Mouse (Mus musculus) cerebellum, postnatal 25 days (tissue): ENCODE measurements around the gene Ints5.
"Not testable (repeated sequence)": the region's sequence is repeated elsewhere in the genome, so short reads cannot be mapped to it uniquely, and the experiment has no call there.

Source experiments
- DNase-seq, 2 experiments: peaks; one replicate each; pipeline ENCODE4 v3.0.0; 2021; ENCODE audit warnings: mixed read lengths in 2 of 2

Gene Ints5

DNA sequence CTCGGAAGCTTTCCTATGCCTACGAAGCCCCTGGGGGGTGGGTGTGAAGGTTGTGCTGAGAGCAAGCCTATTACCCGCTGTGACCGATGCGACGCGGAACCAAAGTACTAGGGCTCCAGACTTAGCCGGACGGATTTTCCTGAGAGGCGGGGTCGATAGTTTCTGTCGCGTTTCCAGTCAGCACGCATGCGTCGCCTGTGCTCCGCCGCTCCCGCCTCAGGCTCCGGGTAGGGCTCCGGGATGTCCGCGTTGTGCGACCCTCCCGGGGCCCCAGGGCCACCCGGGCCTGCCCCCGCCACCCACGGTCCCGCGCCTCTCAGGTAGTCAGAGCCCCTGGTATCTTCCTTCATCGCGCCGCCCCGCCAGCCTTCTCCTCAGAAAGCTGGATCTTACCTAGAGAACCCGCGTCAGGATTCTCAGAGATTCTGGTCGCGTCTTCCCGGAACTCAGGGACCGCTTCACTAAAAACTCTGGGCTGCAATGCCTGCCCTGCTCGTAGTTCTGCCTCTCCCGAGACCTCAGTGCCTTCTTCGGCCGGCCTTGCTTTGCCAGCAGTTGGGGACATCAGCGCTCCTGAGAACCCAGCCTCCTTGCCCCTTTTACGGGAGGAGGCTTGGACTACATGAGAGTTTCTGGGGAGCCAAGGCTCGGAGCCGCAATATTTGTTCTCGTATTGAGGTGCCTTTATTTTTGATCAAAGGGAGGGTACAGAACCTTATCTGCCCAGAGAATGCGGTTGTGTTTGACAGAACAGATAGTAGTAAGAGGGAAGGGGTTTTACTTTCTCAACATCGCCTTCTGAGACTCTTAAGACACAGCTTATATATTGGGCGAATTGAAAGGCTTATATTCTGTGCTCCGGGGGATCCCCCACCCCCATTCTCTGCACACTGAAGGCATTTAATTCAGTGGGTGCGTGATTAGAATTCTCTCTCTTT, at the start of gene Ints5:
Gene Ints5, plus strand, starts transcription at position 177 of the 938 bp plus-strand sequence.
- peak; percentile 90 to 91 for DNase-seq

DNA sequence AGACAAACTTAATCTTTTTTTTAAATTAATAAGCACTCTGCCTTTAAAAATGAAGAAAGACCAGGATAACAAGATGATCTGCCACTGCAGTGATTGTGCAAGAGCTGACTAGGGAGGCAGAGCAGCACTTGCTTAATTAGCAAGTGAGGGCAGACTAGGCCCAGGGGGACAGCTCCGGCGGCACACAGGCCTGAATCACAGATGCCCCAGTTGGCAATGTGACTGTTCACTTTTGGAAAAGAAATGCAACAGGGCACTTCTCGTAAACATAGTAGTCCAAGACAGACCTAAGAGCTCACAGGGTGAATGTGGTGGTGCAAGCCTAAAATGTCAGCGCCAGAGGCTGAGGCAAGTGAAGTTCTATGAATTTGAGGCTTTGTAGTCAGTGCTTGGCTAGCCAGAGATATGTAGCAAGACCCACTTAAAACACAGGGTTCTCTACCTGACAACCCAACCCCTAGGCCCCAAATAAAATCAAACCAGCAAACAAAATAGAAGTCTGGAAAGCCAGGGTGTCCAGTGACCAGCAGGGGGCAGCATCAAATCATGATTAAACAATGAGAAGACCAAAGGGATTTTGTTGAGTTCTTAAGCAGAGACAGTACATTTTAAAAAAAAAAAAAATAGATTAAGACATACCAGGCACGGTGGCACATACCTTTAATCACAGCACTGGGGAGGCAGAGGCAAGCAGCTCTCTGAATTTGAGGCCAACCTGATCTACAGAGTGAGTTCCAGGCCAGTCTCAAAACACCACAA, 48.3 kb upstream of the Ints5 start:
- DNase-seq, result peak; percentile 76 to 88

DNA sequence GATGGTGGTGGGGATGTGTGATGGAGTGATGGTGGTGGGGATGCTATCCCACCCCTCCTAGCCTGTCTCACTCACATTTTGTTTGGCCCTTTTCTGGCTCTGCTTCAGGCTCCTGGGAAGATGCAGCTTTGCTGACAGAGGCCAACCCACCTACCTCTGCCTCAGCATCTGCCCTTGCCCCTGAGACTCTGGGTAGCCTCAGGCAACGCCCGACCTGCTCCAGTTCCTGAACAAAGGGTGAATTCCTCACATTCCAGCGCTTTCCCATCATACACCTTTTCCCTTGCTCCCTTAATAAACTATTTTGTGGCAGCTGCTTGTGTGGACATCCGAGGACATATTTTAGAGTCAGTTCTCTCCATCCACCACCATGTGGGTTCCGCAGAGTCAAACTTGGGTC, 44.4 kb upstream of the Ints5 start:
- no peak for DNase-seq

DNA sequence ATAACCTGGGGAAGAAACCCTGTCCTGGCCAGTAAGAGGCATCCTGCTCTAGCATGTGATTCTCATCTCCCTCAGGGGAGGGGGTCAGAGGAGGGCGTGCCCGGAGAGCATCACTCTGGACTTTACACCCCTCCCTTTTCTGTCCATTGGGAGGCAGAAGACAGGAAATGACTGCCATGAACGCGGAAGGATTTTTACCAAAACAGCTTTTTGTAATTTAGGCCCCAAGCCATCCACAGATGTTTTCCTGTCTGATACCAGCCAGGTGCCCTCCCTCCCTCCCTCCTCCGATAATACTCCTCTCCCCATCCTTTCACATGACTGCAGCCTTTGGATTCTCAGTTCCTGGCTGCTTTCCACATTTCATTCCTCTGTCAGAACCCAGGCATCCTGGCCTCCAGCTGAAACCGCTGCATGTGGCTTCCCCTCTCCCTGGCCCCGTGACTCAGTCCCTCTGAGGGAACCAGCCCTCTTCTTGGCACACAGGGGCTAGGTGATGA, 42.4 kb upstream of the Ints5 start, which contains the start of gene Lrrn4cl:
Gene Lrrn4cl, plus strand, starts transcription at position 367 of the 500 bp plus-strand sequence.
- DNase-seq, result no peak

DNA sequence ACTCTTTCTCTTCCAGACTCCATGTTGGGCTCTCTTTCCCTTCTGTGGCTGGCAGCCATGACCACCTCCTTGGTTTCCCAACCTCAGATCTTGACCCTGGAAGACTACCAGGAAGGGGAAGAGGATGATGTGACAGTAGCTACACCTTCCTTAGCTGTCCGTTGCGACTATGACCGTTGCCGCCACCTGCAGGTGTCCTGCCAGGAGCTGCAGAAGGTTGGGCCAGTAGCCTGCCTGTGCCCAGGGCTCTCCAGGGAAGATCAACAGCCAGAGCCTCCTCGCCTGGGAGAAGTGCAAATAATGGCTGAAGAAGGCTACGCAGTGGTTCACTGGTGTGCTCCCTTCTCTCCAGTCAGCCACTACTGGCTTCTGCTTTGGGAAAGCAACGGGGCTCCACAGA, 41.2 kb upstream of the Ints5 start:
- no peak for DNase-seq

DNA sequence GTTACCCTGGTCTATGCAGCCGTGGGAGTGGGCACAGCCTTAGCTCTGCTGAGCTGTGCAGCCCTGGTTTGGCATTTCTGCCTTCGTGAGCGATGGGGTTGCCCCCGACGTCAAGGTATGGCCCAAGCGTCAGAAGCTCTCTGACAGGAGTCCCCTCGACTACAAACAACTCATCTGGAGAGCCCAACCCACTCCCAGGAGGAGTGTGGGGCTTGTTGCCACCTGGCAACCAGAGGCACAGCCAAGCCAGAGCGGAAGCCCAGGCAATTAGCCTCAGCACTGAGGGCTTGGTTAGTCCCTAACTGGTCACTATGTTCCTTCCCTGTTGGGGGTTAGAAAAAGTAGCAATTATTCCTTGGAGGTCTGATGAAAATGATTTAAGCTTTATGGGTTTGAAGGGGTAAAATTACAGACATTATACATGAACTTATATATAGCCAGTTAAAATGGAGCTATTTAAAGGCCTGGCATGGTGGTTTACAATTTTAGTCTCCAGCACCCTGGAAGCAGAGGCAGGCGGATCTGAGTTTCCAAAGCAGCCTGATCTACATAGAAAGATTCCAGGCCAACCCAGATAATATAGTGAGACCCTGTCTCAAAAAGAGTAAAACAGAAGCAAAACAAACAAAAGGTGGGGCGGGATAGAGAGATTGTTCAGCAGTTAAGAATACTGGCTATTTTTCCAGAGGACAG, 40.4 kb upstream of the Ints5 start:
- no peak for DNase-seq

DNA sequence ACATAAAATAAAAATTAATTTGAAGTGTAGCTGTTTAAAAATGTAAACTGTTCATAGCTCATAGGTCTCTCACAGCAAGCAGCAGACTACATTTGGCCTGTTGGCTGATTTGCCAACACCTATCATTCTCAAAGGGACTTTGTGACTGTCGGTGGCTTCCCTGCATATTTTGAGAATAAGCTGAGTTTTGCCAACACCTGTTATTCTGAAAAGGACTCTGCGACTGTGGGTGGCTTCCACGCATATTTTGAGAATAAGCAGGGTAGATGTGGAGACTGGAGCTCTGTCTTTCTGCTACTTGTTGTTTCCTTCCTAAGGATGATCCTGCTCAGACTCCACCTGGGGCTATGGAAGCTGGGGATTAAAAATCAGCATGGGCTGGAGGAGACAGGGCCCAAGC, 39.7 kb upstream of the Ints5 start:
- no peak for DNase-seq

DNA sequence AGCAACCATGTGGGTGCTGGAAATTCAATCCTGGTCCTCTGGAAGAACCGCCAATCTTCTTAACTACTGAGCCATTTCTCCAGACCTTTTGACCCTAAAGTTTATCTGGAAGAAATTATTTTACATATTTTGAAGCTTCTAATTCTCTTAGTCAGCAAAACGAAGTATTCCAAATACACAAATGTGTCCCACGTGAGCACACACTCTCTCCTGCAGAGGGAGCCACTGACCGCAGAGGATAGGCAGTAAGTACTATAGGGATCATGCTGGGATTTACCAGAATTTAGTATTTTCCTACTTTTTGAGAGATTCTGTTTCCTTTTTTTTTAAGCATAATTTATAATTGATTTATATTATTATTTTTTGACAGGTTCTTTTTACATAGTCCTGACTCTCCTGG, 35.1 kb upstream of the Ints5 start:
- peak in 1 of 2 experiments; percentile 67 for DNase-seq

DNA sequence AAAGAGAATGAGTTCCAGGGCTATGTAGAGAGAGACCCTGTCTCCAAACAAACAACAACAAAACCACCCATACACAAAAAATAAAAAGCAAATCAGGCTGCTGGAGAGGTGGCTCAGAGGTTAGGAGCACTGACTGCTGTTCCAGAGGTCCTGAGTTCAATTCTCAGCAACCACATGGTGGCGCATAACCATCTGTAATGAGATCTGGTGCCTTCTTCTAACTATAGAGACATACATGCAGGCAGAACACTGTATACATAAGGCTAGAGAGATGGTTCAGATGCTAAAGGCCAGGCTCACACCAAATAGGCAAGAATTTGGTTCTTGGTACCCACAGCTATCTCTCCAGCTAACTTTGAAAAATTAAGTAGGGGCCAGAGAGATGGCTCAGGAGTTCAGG, 33.8 kb upstream of the Ints5 start:
- peak in 1 of 2 experiments; percentile 56 for DNase-seq

DNA sequence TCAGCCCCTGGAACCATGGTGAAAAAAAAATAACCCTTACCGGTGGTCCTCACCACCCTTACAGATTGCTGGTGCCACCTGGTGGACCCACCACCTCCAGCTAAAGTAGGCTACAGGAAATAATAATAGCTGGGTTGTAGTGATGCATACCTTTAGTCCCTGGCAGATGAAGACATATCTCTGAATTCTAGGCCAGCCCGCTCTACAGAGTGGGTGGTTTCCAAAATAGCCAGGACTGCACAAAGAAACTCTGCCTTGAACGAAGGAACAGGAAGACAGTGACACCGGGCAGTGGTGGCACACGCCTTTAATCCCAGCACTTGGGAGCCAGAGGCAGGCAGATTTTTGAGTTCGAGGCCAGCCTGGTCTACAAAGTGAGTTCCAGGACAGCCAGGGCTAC, 28.5 kb upstream of the Ints5 start:
- no peak for DNase-seq

DNA sequence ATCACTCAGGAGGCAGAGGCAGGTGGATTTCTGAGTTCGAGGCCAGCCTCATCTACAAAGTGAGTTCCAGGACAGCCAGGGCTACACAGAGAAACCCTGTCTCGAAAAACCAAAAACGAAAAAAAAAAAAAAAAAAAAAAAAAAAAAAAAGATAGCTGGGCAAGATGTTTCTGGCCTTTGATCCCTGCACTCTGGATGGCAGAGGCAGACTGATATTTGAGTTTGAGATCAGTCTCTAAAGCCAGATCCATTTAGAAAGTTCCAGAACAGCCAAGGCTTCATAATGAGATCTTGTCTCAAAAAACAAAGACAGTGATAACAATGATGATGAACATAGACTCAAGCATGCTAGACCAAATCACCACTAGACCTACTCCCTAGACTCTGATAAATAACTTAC, 22.4 kb upstream of the Ints5 start:
- DNase-seq, result not testable (repeated sequence)

DNA sequence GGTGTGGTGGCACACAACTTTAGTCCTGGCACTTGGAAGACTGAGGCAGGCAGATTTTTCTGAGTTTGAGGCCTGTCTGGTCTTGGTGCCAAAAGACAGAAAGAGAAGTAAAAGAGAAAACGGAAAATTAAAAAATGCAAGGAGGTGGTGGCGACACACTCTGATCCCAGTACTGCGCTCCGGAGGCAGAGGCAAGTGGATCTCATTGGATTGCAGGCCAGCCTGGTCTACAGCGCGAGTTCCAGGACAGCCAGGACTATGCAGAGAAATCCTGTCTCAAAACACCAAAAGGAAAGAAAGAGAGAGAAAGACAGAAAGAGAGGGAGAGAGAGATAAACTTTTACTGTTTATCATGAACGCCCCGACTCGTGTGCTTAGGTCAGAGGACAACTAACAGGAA, 22.0 kb upstream of the Ints5 start:
- no peak for DNase-seq

DNA sequence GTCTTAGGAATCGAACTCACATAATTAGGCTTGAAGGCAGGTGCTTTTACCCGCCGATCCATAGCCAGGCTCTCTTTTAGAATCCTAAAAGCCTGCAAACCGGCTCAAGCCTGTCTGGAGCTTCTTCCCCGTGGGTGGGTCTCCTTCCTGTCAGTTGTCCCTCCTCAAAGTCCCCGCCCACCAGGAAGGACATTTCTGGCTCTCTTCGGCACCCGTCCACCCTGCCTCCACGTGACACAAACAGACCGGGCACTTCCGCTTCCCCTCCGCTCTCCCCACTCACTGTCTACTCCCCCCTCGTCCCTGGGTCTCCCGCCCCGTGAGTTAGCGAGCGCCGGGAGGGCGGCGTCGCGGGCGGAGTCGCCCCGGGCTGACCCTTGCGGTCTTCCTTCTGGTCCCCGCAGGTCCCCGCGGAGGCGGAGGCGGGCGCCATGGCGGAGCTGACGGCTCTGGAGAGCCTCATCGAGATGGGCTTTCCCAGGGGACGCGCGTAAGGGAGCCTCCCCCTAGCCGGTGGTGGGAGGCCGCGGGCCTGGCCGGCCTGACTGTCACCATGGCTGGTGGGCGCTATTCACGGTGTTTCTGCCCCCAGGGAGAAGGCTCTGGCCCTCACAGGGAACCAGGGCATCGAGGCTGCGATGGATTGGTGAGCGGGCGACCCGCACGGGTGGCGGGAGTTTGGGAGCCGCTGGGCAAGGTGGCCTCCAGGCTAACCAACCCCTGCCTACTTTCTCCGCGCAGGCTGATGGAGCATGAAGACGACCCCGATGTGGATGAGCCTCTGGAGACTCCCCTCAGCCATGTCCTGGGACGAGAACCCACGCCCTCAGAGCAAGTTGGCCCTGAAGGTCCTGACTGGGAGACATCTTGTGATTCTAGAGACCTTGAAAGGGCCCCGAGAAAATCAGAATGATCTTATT, 21.3 kb upstream of the Ints5 start, which contains the start of gene Ubxn1:
Gene Ubxn1, plus strand, starts transcription at position 230 of the 920 bp plus-strand sequence.
- DNase-seq, result peak; percentile 98 to 99

DNA sequence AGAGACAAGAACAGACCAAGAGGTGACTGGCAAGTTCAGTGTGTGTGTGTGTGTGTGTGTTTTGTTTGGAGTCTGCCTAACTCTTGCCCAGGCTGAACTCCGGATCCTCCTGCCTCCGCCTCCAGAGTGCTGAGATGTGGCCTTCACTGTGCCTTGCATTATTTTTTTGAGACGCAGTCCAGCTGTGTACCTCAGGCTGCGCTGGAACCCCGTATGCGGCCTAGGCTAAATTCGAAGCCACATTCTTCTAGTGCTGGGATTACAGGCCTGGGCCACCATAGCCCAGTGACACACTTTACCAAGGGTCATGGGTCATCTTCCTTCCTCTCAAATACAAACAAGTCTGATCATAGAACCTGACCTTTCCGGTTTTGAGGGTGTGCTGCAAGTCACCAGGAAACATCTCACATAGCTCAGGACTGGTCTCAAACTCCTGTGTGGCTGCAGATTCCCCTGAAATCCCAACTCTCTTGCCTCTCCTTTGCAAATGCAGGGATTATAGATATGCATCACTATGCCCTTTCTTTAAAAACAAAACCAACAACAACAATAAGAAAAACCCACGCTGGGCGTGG, 20.5 kb upstream of the Ints5 start:
- no peak for DNase-seq

DNA sequence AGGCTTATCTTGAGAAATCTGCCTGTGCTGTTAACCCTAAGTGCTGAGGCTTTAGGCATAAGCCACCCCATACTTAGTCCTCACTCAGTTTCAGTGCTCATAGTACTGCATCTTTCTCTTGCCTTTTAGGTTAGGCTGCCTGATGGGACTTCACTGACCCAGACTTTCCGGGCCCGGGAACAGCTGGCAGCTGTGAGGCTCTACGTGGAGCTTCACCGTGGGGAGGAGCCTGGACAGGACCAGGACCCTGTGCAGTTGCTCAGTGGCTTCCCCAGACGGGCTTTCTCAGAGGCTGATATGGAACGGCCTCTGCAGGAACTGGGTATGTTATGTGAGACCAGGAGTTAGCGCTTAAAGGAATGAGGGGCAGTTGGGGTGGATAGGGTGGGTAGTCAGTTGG, 17.8 kb upstream of the Ints5 start:
- DNase-seq, result no peak

DNA sequence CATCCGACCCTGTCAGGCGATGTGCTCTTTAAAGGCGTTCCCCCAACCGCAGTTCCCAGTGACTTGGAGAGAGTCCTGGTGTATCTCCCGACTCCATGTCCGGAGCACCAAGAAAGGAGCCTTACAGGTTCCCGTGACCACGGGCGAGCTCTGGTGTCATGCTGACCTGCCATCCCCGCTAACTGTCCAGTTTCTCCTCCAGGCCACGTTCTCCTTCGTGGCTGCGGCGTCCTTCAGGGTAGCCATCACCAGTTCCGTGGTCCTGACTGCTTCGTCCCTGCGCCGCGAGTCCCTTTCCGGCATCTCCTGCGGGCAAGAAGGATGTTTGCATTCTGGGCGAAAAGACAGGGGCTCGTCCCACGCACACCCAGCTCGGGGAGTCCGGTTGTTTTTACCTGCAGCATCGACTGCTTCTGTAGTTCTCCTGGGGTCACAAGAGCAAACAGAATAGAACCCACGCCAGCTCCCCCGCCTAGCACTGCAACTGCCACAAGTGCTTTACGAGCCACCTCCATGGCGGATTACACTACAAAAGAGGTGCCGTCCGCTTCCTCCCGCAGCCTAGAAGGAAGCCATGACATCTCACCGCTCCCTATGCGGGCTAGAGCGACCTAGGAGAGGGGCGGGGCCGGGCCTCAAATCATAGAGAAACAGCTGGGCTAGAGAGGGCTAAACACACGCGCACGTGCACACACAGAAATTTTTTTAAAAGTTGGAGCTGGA, 12.3 kb upstream of the Ints5 start, which contains the start of gene Uqcc3:
Gene Uqcc3, minus strand, starts transcription at position 613 of the 723 bp plus-strand sequence.
- peak; percentile 89 to 92 for DNase-seq

DNA sequence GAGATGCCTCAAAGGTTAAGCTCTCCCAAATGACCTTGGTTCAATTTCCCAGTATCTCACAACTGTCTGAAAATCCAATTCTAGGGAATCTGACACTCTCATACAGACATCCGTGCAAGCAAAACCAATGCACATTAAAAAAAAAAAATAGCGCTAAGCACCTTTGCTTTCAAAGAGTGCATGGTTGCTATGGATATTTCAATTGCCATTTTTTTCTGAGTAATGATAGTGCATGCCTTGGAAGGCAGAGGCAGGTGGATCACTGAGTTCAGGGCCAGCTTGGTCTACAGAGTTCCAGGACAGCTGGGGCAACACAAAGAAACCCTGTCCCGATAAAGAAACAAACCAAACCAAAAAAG, 11.8 kb upstream of the Ints5 start:
- DNase-seq, result no peak

DNA sequence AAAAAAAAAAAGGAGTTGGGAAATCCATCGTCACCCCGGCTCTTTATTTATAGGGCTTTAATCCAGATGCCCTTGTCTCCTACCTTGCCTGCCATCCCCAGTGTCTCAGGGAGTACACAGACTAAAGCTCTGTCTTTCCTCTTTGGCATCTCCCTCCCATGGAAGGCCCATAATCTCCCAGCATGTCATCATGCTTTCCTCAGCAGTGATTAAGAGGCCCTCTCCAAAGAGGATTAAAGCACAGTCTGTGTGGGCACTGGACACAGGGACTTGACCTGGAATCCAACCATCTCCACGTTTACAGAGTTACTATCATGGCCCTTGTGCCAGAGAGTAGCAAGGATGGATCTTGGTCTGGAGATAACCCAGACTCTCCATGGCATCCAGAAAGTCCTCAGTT, 9.2 kb upstream of the Ints5 start, which contains the start of the genes Lbhd1 and Gm49403:
Gene Lbhd1, plus strand, starts transcription at position 117 of the 400 bp plus-strand sequence.
Gene Gm49403, plus strand, starts transcription at position 315 of the 400 bp plus-strand sequence.
- no peak for DNase-seq

DNA sequence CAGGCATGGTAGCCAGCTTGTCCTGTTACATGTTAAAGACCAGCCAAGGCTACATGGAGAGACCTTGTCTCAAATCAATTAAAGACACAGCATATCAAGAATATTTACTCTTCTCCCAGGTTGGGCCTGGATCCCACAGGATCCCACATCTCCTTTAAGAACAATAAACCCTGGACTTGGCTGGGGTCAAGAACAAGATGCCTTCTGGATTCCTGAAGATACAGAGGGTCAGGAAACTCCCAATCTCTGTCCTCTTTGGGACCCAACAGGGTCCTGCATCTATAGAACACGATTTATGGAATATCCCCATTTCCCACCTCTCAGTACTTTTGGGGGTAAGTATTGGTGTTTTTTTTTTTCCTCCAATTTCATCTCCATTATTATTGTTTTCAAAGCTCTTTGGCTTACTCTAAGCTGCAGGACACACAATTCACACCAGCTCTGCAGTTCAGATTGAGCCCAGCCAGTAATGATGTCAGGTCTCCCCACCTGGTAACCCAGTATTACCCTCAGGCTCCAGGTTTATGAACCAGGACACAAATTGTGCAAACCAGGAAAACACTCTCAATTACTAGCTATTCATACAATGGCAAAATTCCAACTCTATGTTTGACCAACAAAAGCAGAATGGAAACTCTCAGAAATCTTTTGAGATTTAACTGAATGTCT, 5.8 kb upstream of the Ints5 start:
- DNase-seq, result no peak
